Mouse (Mus musculus) regulatory T cell (primary cell): Measurements from ENCODE around the gene Kcnh1.

Experiments
- in situ Hi-C: fragments of 300-600 bp; cut with MboI, MseI; formaldehyde crosslinking; loops from one replicate; pipeline ENCODE4 v1.15.1; 2025; ENCODE audit warnings: high pct_unique_total_duplicates

Kcnh1 gene

DNA sequence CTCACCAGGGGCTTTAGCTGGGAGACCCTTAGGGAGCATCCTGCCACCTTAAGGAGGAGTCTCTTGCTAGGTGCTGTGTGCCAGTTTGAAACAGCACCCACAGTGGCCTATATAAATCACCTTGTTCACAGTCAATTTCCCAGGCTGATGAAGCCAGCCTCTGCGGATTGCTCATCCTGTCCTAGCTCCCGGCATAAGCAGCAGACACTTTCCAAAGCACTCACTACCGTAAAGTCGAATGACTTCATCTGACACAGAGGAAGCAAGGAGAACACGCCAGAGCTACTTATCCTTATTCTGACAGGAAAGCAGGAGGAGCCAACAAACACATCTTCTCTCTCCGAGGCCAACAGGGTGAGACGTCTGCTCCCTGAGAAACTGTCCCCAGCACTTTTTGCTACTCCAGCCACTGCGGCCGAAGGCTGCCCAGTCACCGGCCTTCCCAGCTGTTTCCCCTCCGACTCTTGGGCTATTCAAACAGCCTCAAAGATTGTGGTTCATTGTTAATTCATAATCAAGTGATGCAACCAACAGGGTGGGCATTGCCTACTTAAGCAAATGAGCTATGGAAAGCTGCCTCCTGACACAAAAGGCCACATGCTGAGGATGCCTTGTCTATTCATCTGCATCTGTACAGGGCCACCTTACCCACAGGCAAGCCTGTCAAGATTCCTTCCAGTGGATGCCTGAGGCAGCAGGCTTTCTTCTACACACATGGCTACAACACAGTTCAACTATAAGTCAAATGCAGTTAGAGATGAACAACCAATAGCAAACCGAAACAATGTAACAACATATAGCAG, 332.0 kb downstream of the Kcnh1 start:
- in situ Hi-C loops, result no loop called here

- in situ Hi-C loops, result no loop called here
Observed at GRCm38 (mm10) chr1:192525711-192526350, 335.3 kb downstream of the Kcnh1 start.

DNA sequence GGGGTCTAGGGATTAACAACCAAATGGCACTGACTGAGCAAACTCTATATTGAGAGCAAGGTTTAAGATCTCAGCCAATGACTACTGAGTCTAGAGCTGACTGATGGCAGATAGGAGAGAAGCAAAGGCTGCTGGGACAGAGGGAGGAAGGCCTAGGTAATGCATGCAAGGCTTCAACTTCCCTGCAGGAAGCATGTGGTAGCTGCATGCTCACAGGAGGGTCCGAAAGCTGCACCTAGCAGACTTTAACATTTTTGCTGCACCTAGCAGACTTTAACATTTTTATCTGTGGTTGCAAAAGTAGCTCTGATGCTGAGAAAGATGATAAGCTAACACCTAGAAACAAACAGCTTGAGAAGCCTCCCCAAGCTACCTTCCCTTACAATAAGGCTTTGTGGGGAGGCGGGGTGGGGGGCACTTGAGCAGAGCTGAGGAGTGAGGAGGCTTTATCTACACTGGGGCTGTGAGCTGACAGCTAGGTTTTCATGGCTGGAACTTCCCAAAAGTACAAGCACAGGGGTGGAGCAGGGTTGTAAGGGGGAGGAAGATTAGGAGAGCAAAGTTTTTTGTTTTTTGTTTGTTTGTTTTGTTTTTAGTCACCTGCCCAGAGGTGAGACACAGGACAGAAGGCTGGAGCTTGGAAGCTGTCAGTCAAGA, 341.0 kb downstream of the Kcnh1 start:
- in situ Hi-C loops, result no loop called here

GRCm38 (mm10) chr1:192532212-192532611, 341.6 kb downstream of the Kcnh1 start:
- in situ Hi-C loops, result no loop called here

DNA sequence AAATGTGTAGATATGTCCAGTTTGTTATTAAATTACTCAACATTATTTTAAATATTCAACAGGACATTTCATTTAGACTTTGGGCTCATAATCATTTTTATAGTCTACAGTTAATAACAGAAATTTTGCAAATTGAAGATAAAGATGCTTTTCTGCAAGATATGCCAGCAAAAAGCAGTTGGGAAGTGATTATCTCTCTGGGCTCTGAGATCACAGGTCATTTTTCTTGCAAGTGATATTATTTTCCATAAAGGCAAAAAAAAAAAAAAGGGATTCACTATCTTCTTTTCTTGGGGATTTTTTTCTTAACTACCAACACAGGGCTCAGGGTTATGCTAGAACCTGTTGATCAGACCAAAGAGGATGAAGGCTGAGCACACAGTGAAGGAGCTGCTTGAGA, 342.4 kb downstream of the Kcnh1 start:
- in situ Hi-C loops, result no loop called here

DNA sequence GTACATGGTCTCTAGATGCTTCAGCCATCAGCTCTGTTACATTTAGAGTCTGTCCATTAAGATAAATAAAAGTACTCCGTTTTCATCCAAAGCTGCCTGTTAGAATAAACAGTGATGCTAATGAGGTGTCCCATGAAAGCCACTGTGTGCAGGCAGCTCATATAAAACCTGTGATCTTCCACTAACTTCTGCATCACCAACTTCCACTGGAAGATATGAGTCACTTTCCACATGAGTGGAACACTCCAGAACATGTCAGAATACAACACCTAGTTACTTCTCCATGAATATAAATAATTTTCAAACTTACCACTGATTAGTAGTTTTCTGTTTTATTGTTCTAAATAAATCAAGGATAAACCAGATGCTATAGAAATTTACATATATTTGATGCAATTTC, 345.9 kb downstream of the Kcnh1 start:
- in situ Hi-C loops, result no loop called here

GRCm38 (mm10) chr1:192537169-192537568, 346.6 kb downstream of the Kcnh1 start:
- in situ Hi-C loops, result no loop called here

- in situ Hi-C loops, result no loop called here
Observed at GRCm38 (mm10) chr1:192542093-192542492, 351.5 kb downstream of the Kcnh1 start.

DNA sequence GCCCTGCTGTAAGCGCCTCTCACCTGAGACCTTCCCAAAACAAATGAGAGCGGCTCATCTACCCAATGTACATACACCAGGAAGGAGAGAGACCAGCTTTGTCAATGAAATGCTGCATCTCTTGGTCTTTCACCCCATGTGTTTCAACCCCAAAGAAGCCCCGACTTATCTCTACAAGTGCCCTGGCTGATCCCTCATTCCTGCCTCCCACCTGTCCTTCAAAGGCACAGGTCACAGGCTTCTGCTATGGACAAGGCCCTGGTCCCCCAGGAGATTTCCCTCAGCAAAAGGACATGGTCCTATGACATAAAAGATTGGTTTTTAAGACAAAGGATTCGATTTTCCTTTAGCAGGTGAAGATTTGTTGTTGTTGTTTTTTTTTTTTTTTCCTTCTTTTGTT, 353.1 kb downstream of the Kcnh1 start:
- in situ Hi-C loops, result no loop called here

GRCm38 (mm10) chr1:192544091-192544490, 353.5 kb downstream of the Kcnh1 start:
- in situ Hi-C loops, result no loop called here

DNA sequence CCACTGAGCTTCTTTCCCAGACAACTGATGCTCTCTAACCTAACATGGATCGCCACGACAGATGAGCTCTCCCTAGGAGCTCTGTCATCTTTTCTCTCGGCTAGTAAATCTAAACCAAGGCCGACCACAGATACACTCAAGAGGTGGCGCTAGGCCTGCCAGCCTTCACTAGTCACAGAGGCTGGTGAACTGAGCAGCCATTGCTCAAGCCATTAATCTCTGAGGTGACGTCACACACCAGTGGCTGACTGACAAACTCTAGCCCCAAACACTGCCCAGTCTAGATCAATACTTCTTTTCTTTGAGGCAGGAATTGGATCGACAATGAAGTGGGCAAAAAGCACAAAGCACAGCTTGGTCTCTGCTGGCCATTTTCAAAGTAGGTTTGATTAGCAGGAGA, 354.3 kb downstream of the Kcnh1 start:
- in situ Hi-C loops, result no loop called here

- in situ Hi-C loops, result no loop called here
Observed at GRCm38 (mm10) chr1:192546843-192547242, 356.3 kb downstream of the Kcnh1 start.

- in situ Hi-C loops, result no loop called here
Observed at GRCm38 (mm10) chr1:192550561-192550960, 360.0 kb downstream of the Kcnh1 start.

GRCm38 (mm10) chr1:192555516-192555915, 364.9 kb downstream of the Kcnh1 start:
- in situ Hi-C loops, result no loop called here

DNA sequence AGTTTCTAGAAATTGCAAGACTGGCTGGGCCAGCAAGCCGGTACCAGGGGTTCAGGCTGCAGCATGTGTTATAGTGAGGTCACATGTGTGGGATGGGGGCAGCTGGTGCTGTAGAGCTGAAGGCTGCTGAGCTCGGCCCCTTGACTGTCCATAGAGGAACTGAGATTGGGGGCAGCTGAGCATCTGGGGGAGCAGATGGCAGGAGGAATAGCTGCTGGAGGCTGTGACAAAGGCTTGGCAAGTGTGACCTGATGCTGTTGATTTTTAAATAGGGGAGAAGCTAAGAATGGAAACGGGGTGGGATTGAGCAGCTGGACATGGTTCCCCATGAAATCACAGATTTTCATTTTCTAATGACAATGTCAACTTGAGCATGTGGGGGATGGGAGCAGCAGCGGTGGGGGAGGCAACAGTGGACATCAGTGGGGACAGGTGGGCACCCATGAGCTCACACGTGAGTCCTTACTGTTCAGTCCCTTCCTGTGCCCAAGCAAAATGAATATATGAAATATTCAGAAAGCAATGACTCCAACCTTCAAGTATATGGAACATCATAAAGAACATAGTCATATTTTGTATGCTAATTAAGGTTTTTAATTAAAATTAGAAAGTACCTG, 367.5 kb downstream of the Kcnh1 start:
- in situ Hi-C loops, result no loop called here

DNA sequence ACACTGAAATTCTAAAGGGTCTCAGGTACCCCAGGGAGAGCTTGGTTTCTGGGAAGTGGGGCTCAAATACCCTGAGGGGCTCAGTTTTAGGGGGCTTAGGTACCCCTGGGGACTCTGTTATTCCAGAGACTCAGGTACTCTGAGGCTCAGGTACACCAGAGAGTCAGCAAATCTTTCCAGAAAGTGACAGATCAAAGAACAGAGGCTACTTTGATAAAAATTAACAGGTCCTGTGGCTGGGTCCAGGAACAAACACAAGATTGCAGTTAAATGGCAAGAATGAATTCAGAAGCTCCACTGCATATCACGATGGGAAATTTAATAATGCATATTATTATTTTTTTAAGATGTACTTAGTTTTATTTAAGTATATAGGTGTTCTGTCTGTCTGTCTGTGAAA, 368.8 kb downstream of the Kcnh1 start:
- in situ Hi-C loops, result no loop called here
